ENCODE assay signal across 8 mouse cellular contexts in the genomic region with DNA sequence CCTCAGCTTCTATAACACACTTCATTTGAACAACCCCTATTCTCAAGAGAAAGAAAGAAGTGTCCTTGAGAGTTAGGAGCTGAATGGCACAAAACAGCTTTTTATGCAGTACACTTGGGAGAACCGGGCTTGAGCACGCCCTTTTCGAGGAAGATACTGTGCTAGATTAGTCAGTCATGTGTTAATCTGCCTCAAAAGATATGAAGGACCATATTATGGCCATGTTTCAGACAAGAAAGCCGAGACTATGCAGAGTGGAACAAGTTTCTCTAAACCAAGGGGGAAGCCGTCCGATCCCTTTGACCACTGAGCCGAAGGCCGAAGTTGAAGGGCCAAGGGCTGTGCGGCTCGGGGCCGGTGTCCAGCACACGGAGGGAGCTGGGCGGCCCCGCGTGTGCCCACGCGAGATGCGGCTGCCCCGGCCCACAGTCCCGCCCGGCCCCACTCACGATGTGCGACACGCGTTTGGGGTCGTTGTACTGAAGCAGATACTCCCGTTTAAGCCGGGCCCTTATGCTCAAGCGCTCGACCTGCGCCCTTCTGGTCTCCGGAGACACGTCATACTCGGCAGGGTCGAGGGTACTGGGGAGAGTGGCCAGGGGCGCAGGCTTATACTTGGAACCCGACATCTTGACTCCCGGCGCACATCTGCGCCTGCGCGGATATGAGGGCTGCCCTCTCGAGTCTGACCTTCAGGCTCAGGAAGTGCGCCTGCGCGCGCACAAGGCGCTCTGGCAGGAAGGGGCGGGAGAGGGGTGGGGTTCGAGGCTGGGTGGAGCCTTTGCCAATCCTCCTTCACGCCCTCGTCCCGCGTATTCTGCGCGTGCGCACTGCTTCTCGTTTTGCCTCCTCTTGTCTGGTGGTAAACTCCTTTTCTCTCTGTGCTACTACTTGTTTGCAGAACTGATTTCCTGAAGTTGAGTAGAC. TPM values are rescaled to one million over a fixed set of nuclear protein-coding genes. Genes with fewer than 3 reads are reported as not detected.
DNase-seq lines count a peak whose midpoint lies in the region; ATAC-seq and TF ChIP-seq lines count a peak whose summit lies in the region.

A gene (minus strand): TSS at position 723 of the 927 bp plus-strand sequence.

- peak within 1 kb of the TSS; percentile 93 for H3K9ac ChIP-seq in CH12.LX (ENCODE audit: insufficient read depth, low read depth)
- peak within 1 kb of the TSS; percentile 92 for H3K9ac ChIP-seq in forebrain, embryonic 11.5 days (ENCODE audit: low read length)
- peak within 1 kb of the TSS; percentile 97 for H3K9ac ChIP-seq in heart, embryonic 16.5 days (ENCODE audit: low read length)
- peak within 1 kb of the TSS; percentile 80 for H3K9ac ChIP-seq in liver, embryonic 15.5 days
- H3K9ac ChIP-seq in neural tube, embryonic 12.5 days: peak within 1 kb of the TSS; percentile 89

- H3K36me3 ChIP-seq in CH12.LX (replicated peaks in 1 of 2; ENCODE audit: control insufficient read depth in 1 of 2, insufficient read depth in 1 of 2, low read length in 1 of 2): peaks cover 0 to 22% of the 10 kb centered on the region in 2 experiments
- no peaks in the 10 kb centered on the region for H3K36me3 ChIP-seq in forebrain, embryonic 11.5 days (ENCODE audit: control insufficient read depth, insufficient read depth, low read length)
- H3K36me3 ChIP-seq in heart, embryonic 16.5 days (ENCODE audit: control insufficient read depth, insufficient read depth): no peaks in the 10 kb centered on the region
- no peaks in the 10 kb centered on the region for H3K36me3 ChIP-seq in liver, embryonic 15.5 days (replicated peaks)
- no peaks in the 10 kb centered on the region for H3K36me3 ChIP-seq in neural tube, embryonic 12.5 days

- peaks cover 23% of the 10 kb centered on the region for H3K79me2 ChIP-seq in CH12.LX (replicated peaks; ENCODE audit: control insufficient read depth, extremely low read depth, insufficient read depth, poor library complexity, severe bottlenecking)

- TF ChIP-seq EP300 in CH12.LX (IDR thresholded peaks at IDR 0.05; ENCODE audit: low read length): no peak

- under 1% methylated on average over 49 of the region's 58 CpGs for WGBS in forebrain, embryonic 11.5 days
- 0% methylated on average over 47 of the region's 58 CpGs for WGBS in heart, embryonic 16.5 days
- WGBS in liver, embryonic 15.5 days (ENCODE audit: insufficient replicate concordance): under 1% methylated on average over 52 of the region's 58 CpGs
- under 1% methylated on average over 56 of the region's 58 CpGs for WGBS in neural tube, embryonic 12.5 days

- H3K4me2 ChIP-seq in CH12.LX (ENCODE audit: insufficient read depth, low read depth, poor library complexity, severe bottlenecking): peak within 1 kb of the TSS; percentile 95
- H3K4me2 ChIP-seq in forebrain, embryonic 11.5 days (ENCODE audit: low read depth, low read length, severe bottlenecking): peak within 1 kb of the TSS; percentile 61
- peak within 1 kb of the TSS; percentile 75 for H3K4me2 ChIP-seq in heart, embryonic 16.5 days (ENCODE audit: low read depth, low read length)
- peak within 1 kb of the TSS; percentile 75 for H3K4me2 ChIP-seq in liver, embryonic 15.5 days
- peak within 1 kb of the TSS; percentile 64 for H3K4me2 ChIP-seq in neural tube, embryonic 12.5 days (replicated peaks)

- dilution Hi-C loops in CH12.LX (cut with MboI; ENCODE audit: extremely low pct_ligation_motif_present, extremely low pct_unique_long_range_greater_than_20kb, low sequenced_read_pairs): no loop called here

- H3K27ac ChIP-seq in CH12.LX (ENCODE audit: insufficient read depth, low read depth): peak within 1 kb of the TSS; percentile 13; the same call in 1 of the 2 replicates
- H3K27ac ChIP-seq in forebrain, embryonic 11.5 days (ENCODE audit: low read depth, low read length): peak within 1 kb of the TSS; percentile 60; the same call in 1 of the 2 replicates
- peak within 1 kb of the TSS; percentile 92 for H3K27ac ChIP-seq in heart, embryonic 16.5 days (ENCODE audit: low read length)
- H3K27ac ChIP-seq in liver, embryonic 15.5 days (replicated peaks): peak within 1 kb of the TSS; percentile 83
- H3K27ac ChIP-seq in neural tube, embryonic 12.5 days: no peak within 1 kb of the TSS; the same call in 1 of the 2 replicates

- H3K4me1 ChIP-seq in CH12.LX (ENCODE audit: control insufficient read depth in 1 of 2, insufficient read depth in 2 of 2): peaks cover 14 to 47% of the 10 kb centered on the region in 2 experiments
- H3K4me1 ChIP-seq in forebrain, embryonic 11.5 days (replicated peaks; ENCODE audit: control insufficient read depth, insufficient read depth, low read length): 0 out of 2 replicates have a peak, but pooled peaks cover 2% of the 10 kb centered on the region
- peaks cover 17% of the 10 kb centered on the region for H3K4me1 ChIP-seq in heart, embryonic 16.5 days (ENCODE audit: control insufficient read depth, insufficient read depth, low read length)
- H3K4me1 ChIP-seq in liver, embryonic 15.5 days (replicated peaks): peaks cover 32% of the 10 kb centered on the region
- peaks cover 18% of the 10 kb centered on the region for H3K4me1 ChIP-seq in neural tube, embryonic 12.5 days

- no peak for TF ChIP-seq RAD21 in CH12.LX (IDR thresholded peaks at IDR 0.05; ENCODE audit: low read depth, low read length)

- H3K27me3 ChIP-seq in CH12.LX (replicated peaks): no peaks in the 10 kb centered on the region
- H3K27me3 ChIP-seq in forebrain, embryonic 11.5 days (ENCODE audit: control insufficient read depth, insufficient read depth, low read length): no peaks in the 10 kb centered on the region
- no peaks in the 10 kb centered on the region for H3K27me3 ChIP-seq in heart, embryonic 16.5 days (ENCODE audit: control insufficient read depth, insufficient read depth, low read length)
- H3K27me3 ChIP-seq in liver, embryonic 15.5 days: no peaks in the 10 kb centered on the region
- no peaks in the 10 kb centered on the region for H3K27me3 ChIP-seq in neural tube, embryonic 12.5 days (replicated peaks)

- peak; percentile 100 for DNase-seq in CH12.LX (ENCODE audit: extremely low read depth)
- peak; percentile 96 for DNase-seq in c-Kit-positive CD71-positive TER-119-negative erythroid progenitor cells, embryonic 14.5 days (ENCODE audit: low read depth)
- peak; percentile 99 for DNase-seq in forebrain, embryonic 11.5 days (ENCODE audit: low spot score)
- DNase-seq in kidney, postnatal 36 days: peak; percentile 97 to 98
- peak; percentile 97 for DNase-seq in telencephalon, adult 2 months (ENCODE audit: low read depth, low spot score)

- peak; percentile 72 for TF ChIP-seq POLR2A in CH12.LX (IDR thresholded peaks at IDR 0.05; ENCODE audit: low read depth, low read length)

- in situ Hi-C loops in CH12.LX (cut with MboI; ENCODE audit: low pct_ligation_motif_present, low pct_unique_long_range_greater_than_20kb, low sequenced_read_pairs): no loop called here

- TF ChIP-seq CTCF in CH12.LX (conservative IDR thresholded peaks at IDR 0.05 in 1 of 2, IDR thresholded peaks at IDR 0.05 in 1 of 2; ENCODE audit: low read depth in 2 of 2, low read length in 2 of 2): no peak

- H3K4me3 ChIP-seq in CH12.LX (replicated peaks in 1 of 3; ENCODE audit: low read depth in 2 of 3, low read length in 2 of 3, poor library complexity in 1 of 3): peak within 1 kb of the TSS; percentile 69 to 89 (median 85)
- peak within 1 kb of the TSS; percentile 70 for H3K4me3 ChIP-seq in forebrain, embryonic 11.5 days (ENCODE audit: low read depth, low read length)
- peak within 1 kb of the TSS; percentile 92 for H3K4me3 ChIP-seq in heart, embryonic 16.5 days (ENCODE audit: low read length)
- peak within 1 kb of the TSS; percentile 75 for H3K4me3 ChIP-seq in liver, embryonic 15.5 days (replicated peaks)
- H3K4me3 ChIP-seq in neural tube, embryonic 12.5 days: peak within 1 kb of the TSS; percentile 75

- H3K9me3 ChIP-seq in CH12.LX (replicated peaks; ENCODE audit: low read length): no peaks in the 10 kb centered on the region
- H3K9me3 ChIP-seq in forebrain, embryonic 11.5 days (ENCODE audit: control insufficient read depth, low read length): no peaks in the 10 kb centered on the region
- no peaks in the 10 kb centered on the region for H3K9me3 ChIP-seq in heart, embryonic 16.5 days (replicated peaks; ENCODE audit: control insufficient read depth, low read length)
- H3K9me3 ChIP-seq in liver, embryonic 15.5 days (replicated peaks): no peaks in the 10 kb centered on the region
- H3K9me3 ChIP-seq in neural tube, embryonic 12.5 days: no peaks in the 10 kb centered on the region

- peak; percentile 95 for ATAC-seq in forebrain, embryonic 11.5 days (replicated peaks; ENCODE audit: low FRiP score)
- peak; percentile 98 for ATAC-seq in heart, embryonic 16.5 days (replicated peaks; ENCODE audit: extremely low read depth, insufficient read depth, low FRiP score)
- peak; percentile 96 for ATAC-seq in liver, embryonic 15.5 days (ENCODE audit: insufficient read depth)
- peak; percentile 93 for ATAC-seq in neural tube, embryonic 12.5 days (ENCODE audit: low FRiP score, low read depth)

TF ChIP-seq in CH12.LX, 34 proteins besides CTCF, POLR2A, EP300 and RAD21 (continues in another document):
- TF ChIP-seq POLR2AphosphoS2 (IDR thresholded peaks at IDR 0.05; ENCODE audit: low read depth, low read length): 0 out of 2 replicates have a peak, but pooled peaks have one; percentile 57
- no peak for TF ChIP-seq MEF2A (IDR thresholded peaks at IDR 0.05; ENCODE audit: borderline replicate concordance, low read depth, low read length)
- TF ChIP-seq ETS1 (conservative IDR thresholded peaks at IDR 0.05; ENCODE audit: low read depth, low read length): no peak
- no peak for TF ChIP-seq MYC (IDR thresholded peaks at IDR 0.05; ENCODE audit: low read depth, low read length)
- 0 out of 2 replicates have a peak, but pooled peaks have one; percentile 55 for TF ChIP-seq MXI1 (IDR thresholded peaks at IDR 0.05; ENCODE audit: low read depth, low read length)
- TF ChIP-seq NELFE (IDR thresholded peaks at IDR 0.05; ENCODE audit: low read depth, low read length): peak; percentile 79; the same call in 1 of the 2 replicates
- TF ChIP-seq MAX (IDR thresholded peaks at IDR 0.05; ENCODE audit: low read length): peak; percentile 39; the same call in 1 of the 2 replicates
- no peak for TF ChIP-seq SIN3A (IDR thresholded peaks at IDR 0.05; ENCODE audit: low read length)
- TF ChIP-seq PAX5 (IDR thresholded peaks at IDR 0.05; ENCODE audit: low read length): no peak
- TF ChIP-seq TBP (conservative IDR thresholded peaks at IDR 0.05; ENCODE audit: low read depth, low read length): peak; percentile 51; the same call in 1 of the 2 replicates
- peak; percentile 66; the same call in 1 of the 2 replicates for TF ChIP-seq KAT2A (IDR thresholded peaks at IDR 0.05; ENCODE audit: insufficient replicate concordance, low read length)

RNA-seq across cellular contexts. Expression of the gene that starts here (rescaled TPM):
- 70.7 and 72.3 TPM in 2 replicates for total RNA-seq in CH12.LX (2012; rRNA removed)
- total RNA-seq in CH12.LX (2014; rRNA removed): 97.4 and 102 TPM in 2 replicates
- 51.8 and 54.2 TPM in 2 replicates for polyA plus RNA-seq in CH12.LX (2012; ENCODE audit: insufficient read length, low read depth)
- polyA plus RNA-seq in forebrain, embryonic 11.5 days (2014; fragmentation: Nextera tagmentation; extraction: Ambion mirVana): 50.5 and 63.0 TPM in 2 replicates
- polyA plus RNA-seq in heart, embryonic 16.5 days (2015; fragmentation: Nextera tagmentation; extraction: Ambion mirVana): 86.9 and 106 TPM in 2 replicates
- polyA plus RNA-seq in liver, embryonic 15.5 days (2015; fragmentation: Nextera tagmentation; extraction: Ambion mirVana): 21.5 and 31.8 TPM in 2 replicates
- 72.5 and 78.5 TPM in 2 replicates for polyA plus RNA-seq in neural tube, embryonic 12.5 days (2016; fragmentation: Nextera tagmentation; extraction: Ambion mirVana)
